Mouse (Mus musculus) fibroblast of lung, adult 2 months (primary cell): ENCODE measurements around the gene Plxna4.

ENCODE experiments used
- DNase-seq: peaks from one replicate; pipeline ENCODE4 v3.0.0-alpha.2; 2011; ENCODE audit warnings: low read depth

Plxna4 gene

DNA sequence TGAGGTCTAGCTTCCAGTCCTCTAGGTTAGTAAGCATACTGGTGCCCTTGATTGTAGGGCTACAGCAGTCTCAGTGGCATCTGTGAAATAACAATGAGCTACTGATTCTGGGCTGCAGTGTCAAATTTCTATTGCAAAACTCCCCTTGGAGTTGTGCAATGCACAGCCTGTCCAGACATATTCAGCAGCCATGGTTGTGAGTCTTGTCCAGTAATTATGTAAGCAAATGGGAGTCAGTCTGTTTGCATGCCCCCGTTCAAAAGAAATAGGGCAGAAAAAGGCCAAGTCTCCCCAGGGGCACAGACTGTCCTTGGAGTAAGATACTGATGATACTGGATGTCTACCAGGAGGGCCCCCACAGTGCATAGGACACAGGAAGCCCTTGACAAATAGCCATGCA is 420.3 kb downstream of the Plxna4 start:
- DNase-seq: peak; percentile 83

- no peak for DNase-seq
Measured at GRCm38 (mm10) chr6:32160370-32160769, 427.6 kb downstream of the Plxna4 start.

DNA sequence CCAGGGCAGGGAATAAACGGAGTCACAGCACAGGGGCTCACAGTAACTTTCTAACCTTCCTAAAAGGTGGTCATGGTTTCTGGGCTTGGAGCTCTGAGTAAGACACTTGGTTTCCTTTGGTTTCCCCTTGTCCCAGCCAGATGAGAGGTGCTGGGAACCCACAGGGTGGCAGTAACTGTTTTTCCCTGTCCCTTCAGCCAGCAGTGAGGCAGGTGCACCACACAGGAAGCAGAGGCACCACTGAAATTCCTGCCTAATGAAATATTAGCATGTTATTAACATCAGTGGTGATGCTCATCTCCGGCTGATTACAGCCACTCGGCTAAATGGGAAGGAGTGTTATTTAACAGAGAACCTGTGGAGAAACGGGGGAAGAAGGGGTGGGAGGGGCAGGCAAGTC is 428.1 kb downstream of the Plxna4 start:
- no peak for DNase-seq

- DNase-seq: no peak
Measured at GRCm38 (mm10) chr6:32158347-32158746, 429.6 kb downstream of the Plxna4 start.

- DNase-seq: no peak
Measured at GRCm38 (mm10) chr6:32153170-32153569, 434.8 kb downstream of the Plxna4 start.

DNA sequence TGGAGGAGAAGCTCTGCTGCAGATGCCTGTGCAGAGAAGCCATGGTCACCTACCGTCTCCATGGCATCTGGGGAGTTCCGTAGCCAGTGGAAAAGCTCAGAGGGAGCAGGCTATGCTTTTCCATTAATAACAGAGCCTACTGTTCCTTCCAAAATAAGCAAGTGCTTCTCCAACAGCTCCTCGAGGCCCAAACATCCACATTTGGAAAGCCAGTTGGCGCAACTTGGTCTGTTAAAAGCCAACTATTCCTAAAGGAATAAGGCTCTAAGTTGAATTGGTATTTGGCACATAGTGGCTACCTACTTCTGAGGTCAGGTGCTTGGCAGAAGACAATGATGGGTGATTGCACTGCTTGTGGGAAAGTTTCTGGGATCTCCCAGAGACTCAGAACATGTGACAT is 437.2 kb downstream of the Plxna4 start:
- DNase-seq: peak; percentile 45

DNA sequence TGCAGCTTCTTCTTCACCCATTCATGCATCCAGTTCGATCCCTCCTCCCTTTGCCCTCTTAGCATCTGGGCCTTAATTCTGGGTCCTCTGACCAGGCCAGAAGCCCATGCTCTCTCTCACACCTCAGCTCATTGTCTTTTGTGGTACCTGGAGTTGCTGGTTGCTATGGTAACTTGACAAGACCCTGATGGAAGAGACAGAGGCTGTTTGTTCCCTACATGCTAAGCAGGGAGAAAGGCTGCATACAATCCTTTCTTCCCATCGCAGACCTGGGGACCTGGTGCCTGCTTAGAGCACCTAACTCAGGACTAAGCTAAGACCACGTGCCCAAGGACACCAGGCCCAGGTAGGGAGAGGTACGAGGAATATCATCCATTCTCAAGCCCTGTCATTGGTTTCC is 443.2 kb downstream of the Plxna4 start:
- DNase-seq: no peak

DNA sequence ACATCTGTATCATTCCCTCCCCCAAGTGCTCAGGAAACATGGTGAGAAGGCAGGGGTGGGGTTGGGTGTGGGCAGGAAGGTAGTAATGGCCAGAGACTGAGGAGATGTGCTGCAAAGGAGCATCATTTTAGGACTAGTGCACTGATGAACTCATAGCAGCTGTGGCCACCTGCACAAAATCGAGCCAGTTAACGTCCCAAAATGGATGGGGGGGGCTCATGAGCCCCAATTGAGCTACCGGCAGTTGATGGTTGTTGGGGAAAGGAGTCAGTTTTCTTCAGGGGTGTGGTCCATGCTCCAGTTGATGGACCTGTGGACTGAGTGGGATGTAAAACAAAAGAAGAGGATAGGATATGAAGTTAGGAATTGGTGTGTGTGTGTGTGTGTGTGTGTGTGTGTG is 448.5 kb downstream of the Plxna4 start:
- no peak for DNase-seq

- DNase-seq: no peak
Measured at GRCm38 (mm10) chr6:32126914-32127313, 461.1 kb downstream of the Plxna4 start.

DNA sequence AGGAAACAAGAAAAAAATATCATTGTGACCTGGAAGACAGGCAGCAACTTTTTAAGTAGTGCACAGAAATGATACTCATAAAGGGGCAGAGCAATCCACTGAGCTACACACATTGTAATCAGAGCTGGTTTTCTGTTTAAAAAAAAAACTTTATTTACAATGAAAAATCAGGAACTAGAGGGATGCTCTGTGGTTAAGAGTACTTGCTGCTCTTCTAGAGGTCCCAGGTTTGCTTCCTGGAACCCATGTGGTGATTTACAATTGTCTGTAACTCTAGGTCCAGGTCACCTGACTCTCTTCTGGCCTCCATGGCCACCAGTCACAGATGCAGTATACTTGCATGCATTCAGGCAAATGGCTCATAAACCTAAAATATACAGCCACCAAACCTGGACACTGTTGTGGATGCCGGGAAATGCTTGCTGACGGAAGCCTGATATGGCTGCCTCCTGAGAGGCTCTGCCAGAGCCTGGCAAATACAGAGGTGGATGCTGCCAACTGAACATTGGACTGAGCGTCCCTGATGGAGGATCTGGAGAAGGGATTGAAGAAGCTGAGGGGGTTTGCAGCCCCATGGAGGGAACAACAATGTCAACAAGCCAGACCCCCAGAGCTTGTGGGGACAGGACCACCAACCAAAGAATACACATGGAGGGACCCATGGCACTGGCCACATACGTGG is 465.3 kb downstream of the Plxna4 start:
- DNase-seq: no peak

DNA sequence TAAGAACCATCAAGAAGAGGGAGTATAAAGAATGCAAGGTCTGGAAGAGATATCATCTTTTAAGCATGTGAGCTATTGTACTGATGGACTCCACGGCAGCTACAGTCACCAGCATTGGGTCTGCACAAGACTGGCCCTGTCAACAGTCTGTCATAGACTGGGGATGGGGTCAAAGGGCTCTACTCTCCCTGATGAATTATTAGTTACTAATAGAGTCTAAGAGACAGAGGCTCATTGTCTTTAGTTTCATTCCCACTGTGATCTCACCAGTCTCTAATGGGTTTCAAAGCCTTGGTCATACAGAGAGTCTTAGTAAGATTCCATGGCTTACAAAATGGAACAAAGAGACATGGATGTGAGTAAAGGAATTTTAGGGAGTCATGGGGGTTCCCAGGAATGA is 467.1 kb downstream of the Plxna4 start:
- DNase-seq: no peak

DNA sequence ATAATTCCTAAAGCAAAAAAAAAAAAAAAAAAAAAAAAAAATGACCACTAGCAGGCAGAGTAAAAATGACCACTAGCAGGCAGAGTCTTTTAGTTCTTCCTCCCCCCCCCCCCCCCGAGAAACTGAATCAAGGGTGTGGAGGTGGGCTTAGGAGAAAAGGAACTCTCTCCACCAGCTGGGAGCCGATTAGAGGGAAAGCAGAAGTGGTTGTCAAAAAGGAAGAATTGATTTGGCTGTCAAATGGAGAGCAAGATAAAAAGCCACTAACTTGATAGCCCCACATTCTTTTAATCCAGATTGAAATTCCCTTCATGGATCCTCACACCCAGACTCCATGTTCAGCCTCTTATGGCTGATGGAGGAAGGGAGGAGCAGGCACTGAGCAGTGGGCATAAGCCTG is 478.8 kb downstream of the Plxna4 start:
- no peak for DNase-seq

GRCm38 (mm10) chr6:32105547-32106275 is 482.3 kb downstream of the Plxna4 start:
- DNase-seq: no peak
